14 mouse cellular contexts compared by ENCODE assay signal in genomic region chr7:79572191-79572818, GRCm38 (mm10). TPM values are rescaled to one million over a fixed set of nuclear protein-coding genes. Genes with fewer than 3 reads are reported as not detected.
DNase-seq lines count a peak whose midpoint lies in the region; ATAC-seq and TF ChIP-seq lines count a peak whose summit lies in the region.
"Had no signal": no experiment of that assay in that cellular context is flagged by ENCODE, and none has a peak within 500 bp of the region (broad histone marks: within the 10 kb centered on the region; RNA-seq: fewer than 3 reads in every experiment).

No protein-coding gene starts in this region.

- H3K27ac ChIP-seq in neural tube, embryonic 11.5 days (ENCODE audit: low read depth, low read length), result peak overlapping the region; percentile 79
- peak overlapping the region; percentile 72 for H3K27ac ChIP-seq in hindbrain, embryonic 12.5 days
- H3K27ac ChIP-seq in midbrain, postnatal 0 days (ENCODE audit: low read depth, low read length), result peak overlapping the region; percentile 48

- no peaks in the 10 kb centered on the region; the same call in 1 of the 2 replicates for H3K27me3 ChIP-seq in neural tube, embryonic 11.5 days (ENCODE audit: control insufficient read depth, insufficient read depth, low read length)
- H3K27me3 ChIP-seq in hindbrain, embryonic 12.5 days, result peaks cover 48% of the 10 kb centered on the region
- H3K27me3 ChIP-seq in midbrain, postnatal 0 days (ENCODE audit: insufficient read depth, low read length), result no peaks in the 10 kb centered on the region

- ATAC-seq in neural tube, embryonic 11.5 days (ENCODE audit: insufficient read depth, low FRiP score, low TSS enrichment), result peak; percentile 71
- ATAC-seq in hindbrain, embryonic 12.5 days (ENCODE audit: low FRiP score), result peak; percentile 91
- peak; percentile 83 for ATAC-seq in midbrain, postnatal 0 days (ENCODE audit: low FRiP score)
- no peak for ATAC-seq in monocyte, adult 5-6 weeks (replicated peaks; ENCODE audit: insufficient number of reproducible peaks, low FRiP score, low TSS enrichment, poor library complexity, severe bottlenecking)

- DNase-seq in cerebellum, postnatal 14 days, result peak; percentile 42 to 44
- no peak for DNase-seq in cerebellum, postnatal 36 days
- DNase-seq in neural tube, embryonic 11.5 days (ENCODE audit: low spot score), result peak; percentile 46
- DNase-seq in neural tube, embryonic 10.5 days (ENCODE audit: extremely low spot score, low spot score), result no peak
- DNase-seq in midbrain, postnatal 0 days (ENCODE audit: low spot score), result peak; percentile 81
- DNase-seq in ovary, postnatal 36 days (ENCODE audit: low spot score), result no peak
- DNase-seq: cerebellum, adult 18-20 months; heart, postnatal 4 days; kidney, postnatal 14 days; liver; thymus, postnatal 36 days had no signal

- no peaks in the 10 kb centered on the region for H3K9me3 ChIP-seq in neural tube, embryonic 11.5 days (ENCODE audit: control insufficient read depth, low read length)
- no peaks in the 10 kb centered on the region for H3K9me3 ChIP-seq in hindbrain, embryonic 12.5 days (replicated peaks)
- no peaks in the 10 kb centered on the region for H3K9me3 ChIP-seq in midbrain, postnatal 0 days (ENCODE audit: low read length)
- H3K9me3 ChIP-seq: G1E had no signal

- H3K4me3 ChIP-seq in neural tube, embryonic 11.5 days (ENCODE audit: low read depth, low read length), result no peak overlapping the region
- no peak overlapping the region for H3K4me3 ChIP-seq in hindbrain, embryonic 12.5 days
- no peak overlapping the region for H3K4me3 ChIP-seq in midbrain, postnatal 0 days (ENCODE audit: low read depth, low read length)

- peak; percentile 3; the same call in 1 of the 2 replicates for TF ChIP-seq CTCF in midbrain, postnatal 0 days (IDR thresholded peaks at IDR 0.05)

- H3K4me1 ChIP-seq in neural tube, embryonic 11.5 days (ENCODE audit: control insufficient read depth, insufficient read depth, low read length), result peaks cover 7% of the 10 kb centered on the region
- peaks cover 33% of the 10 kb centered on the region for H3K4me1 ChIP-seq in hindbrain, embryonic 12.5 days
- H3K4me1 ChIP-seq in midbrain, postnatal 0 days (ENCODE audit: insufficient read depth, low read length), result no peaks in the 10 kb centered on the region

- no peak overlapping the region for H3K9ac ChIP-seq in neural tube, embryonic 11.5 days (ENCODE audit: low read length)
- H3K9ac ChIP-seq in hindbrain, embryonic 12.5 days, result peak overlapping the region; percentile 24; the same call in 1 of the 2 replicates
- H3K9ac ChIP-seq in midbrain, postnatal 0 days (replicated peaks; ENCODE audit: low read length, poor library complexity, severe bottlenecking), result no peak overlapping the region

- no peaks in the 10 kb centered on the region for H3K36me3 ChIP-seq in neural tube, embryonic 11.5 days (ENCODE audit: control insufficient read depth, insufficient read depth, low read length)
- no peaks in the 10 kb centered on the region for H3K36me3 ChIP-seq in hindbrain, embryonic 12.5 days
- H3K36me3 ChIP-seq in midbrain, postnatal 0 days (ENCODE audit: insufficient read depth, low read length), result no peaks in the 10 kb centered on the region
- H3K36me3 ChIP-seq: G1E had no signal

- 49% methylated on average over 13 of the region's 19 CpGs for WGBS in neural tube, embryonic 11.5 days
- WGBS in hindbrain, embryonic 12.5 days, result 32% methylated on average over 17 of the region's 19 CpGs
- 35% methylated on average over 18 of the region's 19 CpGs for WGBS in midbrain, postnatal 0 days

- H3K4me2 ChIP-seq in neural tube, embryonic 11.5 days (ENCODE audit: low read depth), result no peak overlapping the region
- no peak overlapping the region for H3K4me2 ChIP-seq in hindbrain, embryonic 12.5 days (replicated peaks)
- H3K4me2 ChIP-seq in midbrain, postnatal 0 days (ENCODE audit: low read depth, low read length, poor library complexity, severe bottlenecking), result no peak overlapping the region

RNA-seq across cellular contexts. Expression of gene Rhcg, which starts 45.2 kb away (rescaled TPM):
- polyA plus RNA-seq in neural tube, embryonic 11.5 days (2014; fragmentation: Nextera tagmentation; extraction: Ambion mirVana), result 0.97 and 1.8 TPM in 2 replicates
- polyA plus RNA-seq in hindbrain, embryonic 12.5 days (2016; fragmentation: Nextera tagmentation; extraction: Ambion mirVana), result 1.4 and 2.3 TPM in 2 replicates
- 2.2 and 2.6 TPM in 2 replicates for total RNA-seq in midbrain, postnatal 0 days (2014; rRNA removed)
- 4.3 and 4.8 TPM in 2 replicates for polyA plus RNA-seq in midbrain, postnatal 0 days (2015; fragmentation: Nextera tagmentation; extraction: Ambion mirVana)
- not detected in 3 replicates for total RNA-seq in monocyte, adult 5-6 weeks (2017)
- total RNA-seq: G1E; heart, postnatal 4 days had no signal
- polyA plus RNA-seq: G1E had no signal

Comparison
In these comparisons a context has a peak if more than half of its experiments do, and no peak if none do; other contexts are left out.
1. DNase-seq: peak in cerebellum, postnatal 14 days (2 of 2), neural tube, embryonic 11.5 days (single experiment) and midbrain, postnatal 0 days (single experiment); none in cerebellum, postnatal 36 days (0 of 2), neural tube, embryonic 10.5 days (single experiment) and ovary, postnatal 36 days (single experiment).
2. Peak in every context shown above with its lines, with median percentiles within 50 percentile points of each other: H3K27ac ChIP-seq.